Mouse (Mus musculus): Measurements from ENCODE around the gene Ccdc32.

Ccdc32 gene

DNA sequence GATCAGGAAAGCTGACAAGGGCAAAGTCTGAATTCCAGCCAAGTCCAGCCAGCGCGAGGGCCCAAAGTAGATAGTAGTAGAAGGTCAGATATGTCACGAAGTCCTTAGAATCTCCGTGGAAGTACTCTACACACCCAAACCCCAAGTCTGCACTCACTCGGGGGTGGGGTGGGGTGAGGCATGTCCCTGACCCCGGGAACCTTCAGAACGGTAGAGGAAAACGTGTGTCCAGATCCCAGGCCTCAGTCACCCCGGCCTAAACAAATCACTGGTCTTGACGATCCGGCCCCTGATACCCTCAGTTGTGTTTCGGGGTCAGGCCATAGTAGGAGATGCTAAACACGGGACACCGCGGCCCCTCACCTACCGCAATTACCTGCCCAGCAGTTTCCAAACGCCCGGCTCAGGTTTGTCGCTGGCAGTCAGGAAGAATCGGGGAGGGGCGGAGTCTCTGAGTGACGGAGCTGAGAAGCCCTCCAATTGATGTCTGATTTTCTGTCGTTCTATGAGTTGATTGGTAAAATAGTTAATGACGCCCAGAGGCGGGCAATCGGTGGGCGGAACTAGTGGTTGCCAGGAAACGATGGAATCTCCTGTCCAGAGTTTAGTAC lies at the start of gene Ccdc32:
Gene Ccdc32 (minus strand): TSS at position 453 of the 611 bp plus-strand sequence.
- in situ Hi-C loops (cut with MboI, MseI): no loop called here

DNA sequence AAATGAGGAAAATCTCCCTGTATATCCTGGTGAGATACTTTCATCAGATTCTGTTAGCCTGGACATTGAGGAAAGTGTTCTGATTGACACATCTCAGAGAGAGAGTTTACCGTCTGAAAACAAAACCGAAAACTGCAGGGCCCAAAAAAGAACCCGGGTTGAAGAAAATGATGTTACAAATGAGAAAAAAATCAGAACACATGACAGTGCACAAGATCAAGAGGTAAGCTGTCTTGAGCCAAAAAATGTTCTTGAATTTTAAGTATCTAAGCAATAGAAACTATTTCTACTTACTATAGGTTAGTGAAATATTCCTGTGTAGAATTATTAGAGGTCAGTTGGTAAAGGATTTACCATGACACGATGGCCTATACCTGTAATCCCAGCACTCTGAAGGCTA lies 43.2 kb upstream of the Ccdc32 start:
- in situ Hi-C loops (cut with MboI, MseI): no loop called here

DNA sequence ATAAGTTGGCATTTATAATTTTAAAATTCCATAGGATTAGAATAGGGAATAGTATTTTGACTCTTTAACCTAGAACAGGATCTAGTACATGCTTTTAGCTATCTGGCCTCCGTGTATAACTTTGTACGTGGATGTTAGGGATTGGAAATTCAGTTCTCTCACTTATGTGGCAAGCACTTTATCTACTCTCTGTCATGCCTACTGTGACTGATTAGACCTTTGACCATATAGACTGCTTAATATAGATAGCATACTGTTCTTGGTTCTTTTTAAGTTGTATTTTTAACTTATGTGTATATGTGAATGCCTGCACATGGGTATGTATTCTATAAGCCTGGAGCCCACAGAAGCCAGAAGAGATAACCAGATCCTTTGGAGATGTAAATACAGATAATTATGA lies 30.9 kb upstream of the Ccdc32 start:
- in situ Hi-C loops (cut with MboI, MseI): no loop called here

DNA sequence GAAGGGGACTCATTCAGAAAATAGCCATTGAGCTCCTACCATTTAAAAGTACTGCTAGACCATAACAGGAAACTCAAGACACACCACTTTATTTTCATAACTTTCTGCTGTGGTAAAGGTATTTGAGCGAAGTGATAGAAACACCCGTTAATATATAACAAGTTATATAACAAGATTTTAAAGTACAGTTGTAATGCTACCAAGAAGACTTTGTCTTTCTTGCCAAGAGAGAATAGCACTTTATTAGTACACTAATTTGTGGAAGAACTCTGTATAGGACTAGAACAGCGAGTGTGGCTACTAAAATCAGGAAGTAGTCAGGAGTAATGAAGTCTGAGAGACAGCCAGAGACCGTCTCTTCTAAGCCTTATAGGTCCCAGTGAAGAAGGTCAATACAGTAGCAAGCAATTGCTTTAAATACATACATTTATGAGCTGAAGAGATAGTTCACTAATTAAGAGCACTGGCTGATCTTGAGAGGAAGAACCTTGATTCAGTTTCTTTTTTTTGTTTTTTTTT lies 21.0 kb upstream of the Ccdc32 start:
- in situ Hi-C loops (cut with MboI, MseI): no loop called here

DNA sequence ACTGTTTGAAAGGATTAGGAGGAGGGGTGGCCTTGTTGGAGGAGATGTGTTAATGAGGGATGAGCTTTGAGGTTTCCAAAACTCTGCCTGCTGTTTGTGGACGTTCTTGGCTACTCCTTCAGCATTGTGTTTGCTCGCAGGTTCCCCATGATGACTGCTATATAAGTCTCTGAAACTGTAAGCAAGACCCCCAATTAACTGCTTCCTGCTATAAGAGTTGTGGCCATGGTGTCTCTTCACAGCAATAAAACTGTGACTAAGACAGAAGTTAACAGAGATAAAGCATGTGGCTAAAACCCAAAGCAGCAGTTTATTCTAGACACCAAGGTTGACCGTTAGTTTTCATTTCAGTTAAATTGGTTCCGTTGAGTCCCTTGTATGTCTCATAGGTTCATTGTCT lies 18.7 kb upstream of the Ccdc32 start:
- in situ Hi-C loops (cut with MboI, MseI): no loop called here

DNA sequence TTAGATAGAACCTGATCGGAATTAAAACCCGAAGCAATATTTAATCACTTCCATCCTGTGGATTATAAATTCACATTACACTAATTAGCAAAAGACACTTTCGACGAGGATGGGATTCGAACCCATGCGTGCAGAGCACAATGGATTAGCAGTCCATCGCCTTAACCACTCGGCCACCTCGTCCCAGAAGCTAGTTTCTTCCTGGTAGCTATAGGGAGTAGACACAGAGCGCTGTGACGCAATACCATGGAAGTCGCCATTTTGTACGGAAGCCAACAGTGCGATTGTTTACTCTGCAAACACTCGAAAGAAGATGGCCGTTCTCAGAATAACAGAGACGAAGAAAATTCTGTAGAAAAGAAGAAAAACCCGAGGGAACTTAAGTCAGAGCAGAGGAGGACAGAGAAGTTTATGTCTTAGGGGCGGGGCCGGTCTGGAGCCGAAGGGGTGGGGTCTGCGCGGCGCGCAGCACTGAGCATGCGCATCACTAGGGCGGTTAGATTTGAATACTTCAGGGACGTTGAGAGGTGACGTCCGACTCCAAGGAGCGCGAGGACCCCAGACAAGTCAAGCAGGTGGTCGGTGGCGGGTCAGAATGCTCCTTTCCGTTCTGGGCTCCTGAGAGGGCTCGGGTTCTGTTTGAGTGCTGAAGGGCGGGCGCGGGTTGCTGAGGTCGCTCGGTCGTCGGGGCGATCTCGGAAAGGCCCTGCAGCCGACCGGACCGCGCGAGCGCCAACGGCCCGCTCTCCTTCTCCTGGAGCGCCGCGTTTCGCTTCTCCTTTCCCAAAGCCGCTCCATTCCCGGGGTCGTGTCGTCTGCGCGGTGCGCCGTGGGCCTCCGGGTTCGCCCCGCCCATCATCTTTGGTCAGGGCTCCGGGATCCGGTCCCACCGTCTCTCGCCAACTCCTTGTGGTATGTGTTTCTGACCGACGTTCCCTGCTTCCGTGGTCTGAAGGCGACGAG lies 17.7 kb upstream of the Ccdc32 start, which contains the start of gene Knl1:
Gene Knl1 (plus strand): TSS at position 471 of the 963 bp plus-strand sequence.
- in situ Hi-C loops (cut with MboI, MseI): no loop called here

DNA sequence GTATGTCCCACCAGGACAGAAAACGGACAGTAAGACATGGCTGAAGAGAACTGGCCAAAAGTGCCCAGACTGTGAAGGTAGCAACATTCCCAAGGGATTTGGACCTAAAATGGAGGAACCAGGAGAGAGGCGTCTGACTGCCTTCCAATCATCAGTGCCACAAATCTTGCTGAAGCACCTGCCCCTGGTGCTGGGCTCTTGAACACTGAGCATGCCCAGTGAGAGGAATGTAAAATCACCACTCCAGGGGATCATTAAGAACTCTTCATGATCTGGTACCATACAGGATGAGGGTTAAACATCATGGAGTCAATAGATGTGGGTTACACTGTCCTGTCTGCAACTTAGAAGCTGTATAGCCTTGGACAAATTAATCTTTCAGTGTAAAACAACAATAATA lies 16.0 kb upstream of the Ccdc32 start:
- in situ Hi-C loops (cut with MboI, MseI): no loop called here

DNA sequence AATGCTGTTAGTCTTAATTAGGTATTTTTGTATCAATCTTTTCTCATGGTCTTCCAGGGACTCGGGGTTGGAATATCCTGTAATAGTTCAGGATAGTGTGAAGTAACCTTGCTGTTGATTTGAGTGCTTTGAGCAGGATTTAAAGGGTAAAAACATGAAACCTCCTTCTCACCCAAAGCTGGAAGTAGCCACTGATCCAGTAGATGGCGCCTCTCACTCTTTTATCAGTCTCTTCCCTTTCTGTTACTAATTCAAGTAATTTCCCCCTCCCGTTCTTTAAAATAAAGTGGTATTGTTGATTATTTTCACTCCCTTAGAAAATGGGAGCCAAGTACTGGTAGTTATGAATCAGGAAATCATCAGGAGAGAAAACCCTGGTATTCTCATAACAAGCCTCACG lies 11.7 kb upstream of the Ccdc32 start:
- in situ Hi-C loops (cut with MboI, MseI): no loop called here

DNA sequence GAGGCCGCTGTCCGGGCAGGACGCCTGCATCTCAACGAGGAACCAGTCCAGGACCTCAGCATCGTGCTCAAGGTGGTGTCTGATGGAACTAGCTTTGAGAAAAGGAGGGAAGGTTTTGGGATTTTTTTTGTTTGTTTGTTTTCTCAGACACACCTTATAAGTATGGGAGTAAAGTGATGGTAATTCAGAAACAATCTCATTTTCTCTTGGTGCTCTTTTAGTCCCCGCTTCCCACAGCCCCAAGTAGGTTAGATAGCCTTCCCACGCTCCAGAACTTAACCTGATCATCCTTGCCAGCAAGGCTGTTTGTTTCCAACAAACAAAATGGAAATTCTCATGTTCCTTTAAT lies 6.2 kb upstream of the Ccdc32 start:
- in situ Hi-C loops (cut with MboI, MseI): loop anchor here in 1 of 2 experiments (5.0 kb wide), 1 partner anchor 77 kb away; the partner anchor contains the start of gene Rad51

DNA sequence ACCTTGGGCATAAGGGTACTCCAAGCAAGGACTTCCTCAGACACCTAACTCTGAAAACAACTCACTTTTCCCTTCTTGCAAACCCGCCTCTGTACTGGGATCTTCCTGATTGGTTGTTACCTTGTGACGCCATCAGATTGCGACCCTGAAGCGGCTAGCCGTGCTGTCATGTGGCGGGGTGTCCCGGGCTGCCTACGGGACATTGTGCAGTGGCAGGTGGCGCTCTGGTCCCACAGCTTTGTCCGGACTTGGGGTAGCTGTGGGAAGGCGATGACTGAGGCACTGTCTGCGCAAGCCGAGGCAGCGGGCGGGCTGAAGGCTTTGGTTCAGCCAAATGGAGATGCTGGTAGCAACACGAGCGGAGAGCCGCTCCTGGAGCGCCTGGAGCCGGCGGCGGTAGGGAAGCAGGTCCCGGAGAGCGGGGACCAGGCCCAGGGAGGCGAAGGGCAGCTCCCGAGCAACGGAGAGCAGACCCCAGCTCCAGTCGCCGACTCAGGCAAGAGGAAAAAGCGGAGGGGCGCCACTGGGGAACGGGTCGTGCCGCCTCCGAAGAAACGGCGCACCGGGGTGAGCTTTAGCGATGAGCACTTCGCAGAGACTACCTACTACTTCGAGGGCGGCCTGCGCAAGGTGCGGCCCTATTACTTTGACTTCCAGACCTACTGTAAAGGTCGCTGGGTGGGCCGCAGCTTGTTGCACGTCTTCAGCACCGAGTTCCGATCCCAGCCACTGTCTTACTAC lies 5.6 kb upstream of the Ccdc32 start, which contains the start of gene Rpusd2:
Gene Rpusd2 (plus strand): TSS at position 135 of the 741 bp plus-strand sequence.
- in situ Hi-C loops (cut with MboI, MseI): loop anchor here in 1 of 2 experiments (5.0 kb wide), 1 partner anchor 77 kb away; the partner anchor contains the start of gene Rad51

DNA sequence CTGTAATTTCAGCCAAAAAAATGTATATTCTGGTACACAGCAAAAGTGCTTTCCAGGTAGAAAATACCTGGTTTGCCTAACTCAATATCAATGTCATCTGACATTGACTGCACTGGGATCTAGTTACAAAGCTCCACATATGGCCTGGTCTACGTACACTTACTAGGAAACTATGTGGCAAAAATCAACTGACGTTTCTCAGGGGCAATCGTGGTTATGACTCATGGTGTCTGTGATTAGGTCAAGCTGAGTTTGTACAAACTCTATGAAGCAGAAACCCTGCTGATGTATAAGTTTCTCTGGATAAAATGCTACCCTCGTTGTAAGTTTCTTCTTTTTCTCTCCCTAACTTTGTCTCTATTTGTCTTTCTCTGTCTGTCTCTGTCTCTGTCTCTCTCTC lies 3.0 kb upstream of the Ccdc32 start:
- in situ Hi-C loops (cut with MboI, MseI): no loop called here

DNA sequence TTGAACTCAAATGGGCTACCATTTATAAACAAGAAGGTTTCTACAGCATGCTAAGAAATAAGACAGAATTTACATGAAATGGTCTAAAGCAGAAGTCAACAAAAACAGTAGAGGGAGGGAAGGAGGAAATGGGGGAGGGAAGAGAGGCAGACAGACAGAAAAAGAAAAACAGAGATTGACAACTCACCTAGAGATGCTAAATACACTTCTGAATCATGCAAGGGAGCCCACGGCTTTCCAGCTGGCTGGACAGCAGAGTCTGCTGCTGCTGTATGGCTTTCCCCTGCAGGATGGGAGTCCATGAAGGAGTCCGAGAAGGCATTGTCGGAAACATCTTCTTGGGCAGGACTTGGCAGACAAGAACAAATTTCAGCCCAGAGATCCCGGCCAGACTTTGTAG lies 2.2 kb downstream of the Ccdc32 start:
- in situ Hi-C loops (cut with MboI, MseI): no loop called here

DNA sequence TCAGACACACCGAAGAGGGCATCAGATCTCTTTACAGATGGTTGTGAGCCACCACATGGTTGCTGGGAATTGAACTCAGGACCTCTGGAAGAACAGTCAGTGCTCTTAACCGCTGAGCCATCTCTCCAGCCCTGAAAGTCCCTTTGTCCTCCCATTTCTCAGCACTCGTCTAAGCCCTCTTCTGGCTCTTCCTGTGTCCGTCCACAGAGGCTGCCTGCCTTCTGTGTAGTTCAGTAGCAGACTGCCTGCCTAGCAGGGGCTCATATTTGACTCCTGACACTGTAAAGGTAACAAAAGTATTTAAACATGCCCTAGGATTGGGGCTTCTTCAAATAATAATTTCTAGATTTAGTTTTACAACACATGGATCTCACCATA lies 4.0 kb downstream of the Ccdc32 start:
- in situ Hi-C loops (cut with MboI, MseI): no loop called here

DNA sequence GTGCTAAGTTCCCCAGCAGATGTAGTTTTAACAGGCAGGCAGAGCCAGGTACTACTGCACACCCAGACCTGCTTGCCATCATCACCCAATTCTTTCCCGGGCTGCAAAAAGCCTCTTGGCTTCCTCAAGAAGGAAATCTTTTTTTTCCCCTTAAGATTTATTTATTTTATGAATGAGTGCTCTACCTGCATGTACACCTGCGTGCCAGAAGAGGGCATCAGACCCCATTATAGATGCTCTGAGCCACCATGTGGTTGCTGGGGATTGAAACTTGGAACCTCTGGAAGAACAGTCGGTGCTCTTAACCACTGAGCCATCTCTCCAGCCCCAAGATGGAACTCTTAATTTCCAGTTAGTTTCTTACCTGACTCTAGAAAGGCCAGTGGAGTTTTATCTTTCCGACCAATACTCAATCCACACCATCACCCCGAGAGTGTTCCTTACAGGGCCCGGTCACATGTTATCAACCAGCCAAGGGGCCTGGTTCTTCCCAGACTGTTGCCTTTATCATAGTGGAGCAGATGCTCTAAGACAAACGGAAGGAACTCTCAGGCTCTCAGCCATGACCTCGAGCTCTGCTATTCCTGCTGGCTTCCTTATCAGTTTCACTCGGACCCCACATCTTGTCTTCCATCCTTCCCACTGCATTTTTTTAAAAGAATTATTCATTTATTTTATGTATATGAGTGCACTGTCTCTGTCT lies 4.5 kb downstream of the Ccdc32 start:
- in situ Hi-C loops (cut with MboI, MseI): no loop called here

DNA sequence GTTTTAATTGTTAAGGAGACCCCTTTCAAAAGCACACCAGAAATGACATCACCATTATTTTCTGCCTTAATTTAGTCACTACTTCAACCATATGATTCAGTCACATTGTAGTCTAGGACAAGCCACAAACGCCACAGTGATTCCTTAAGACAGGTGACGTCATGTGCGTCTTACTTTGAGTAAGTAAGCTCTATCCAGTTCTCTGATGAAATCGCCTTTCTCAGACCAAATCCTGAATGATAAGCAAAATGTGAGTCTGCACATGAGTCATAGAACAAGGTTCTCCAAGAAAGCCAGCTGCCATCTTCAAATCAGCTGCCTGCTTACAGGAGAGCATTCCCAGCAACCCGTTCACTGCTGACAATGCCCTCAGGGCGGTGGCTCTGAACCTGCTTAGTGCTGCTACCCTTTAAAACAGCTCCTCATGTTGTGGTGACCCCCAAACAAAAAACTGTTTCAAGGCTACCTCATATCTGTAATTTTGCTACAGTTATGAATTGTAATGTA lies 6.0 kb downstream of the Ccdc32 start:
- in situ Hi-C loops (cut with MboI, MseI): no loop called here

DNA sequence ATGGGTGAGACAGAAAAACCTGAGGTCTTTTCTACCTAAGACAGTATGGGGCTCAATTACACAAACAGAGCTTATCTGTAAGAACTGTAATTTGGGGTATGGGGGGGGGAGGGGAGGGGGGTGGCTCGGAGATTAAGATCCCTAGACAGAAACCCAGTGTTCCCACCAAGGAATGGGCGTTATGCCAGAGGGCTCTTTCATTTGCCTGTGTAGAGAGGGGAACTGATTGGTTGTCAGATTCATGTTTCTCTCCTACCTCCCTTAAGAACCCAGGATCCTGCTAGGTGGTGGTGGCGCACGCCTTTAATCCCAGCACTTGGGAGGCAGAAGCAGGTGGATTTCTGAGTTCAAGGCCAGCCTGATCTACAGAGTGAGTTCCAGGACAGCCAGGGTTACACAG lies 9.7 kb downstream of the Ccdc32 start:
- in situ Hi-C loops (cut with MboI, MseI): loop anchor here in 1 of 2 experiments (5.0 kb wide), 1 partner anchor 168 kb away; no protein-coding TSS in a partner anchor

DNA sequence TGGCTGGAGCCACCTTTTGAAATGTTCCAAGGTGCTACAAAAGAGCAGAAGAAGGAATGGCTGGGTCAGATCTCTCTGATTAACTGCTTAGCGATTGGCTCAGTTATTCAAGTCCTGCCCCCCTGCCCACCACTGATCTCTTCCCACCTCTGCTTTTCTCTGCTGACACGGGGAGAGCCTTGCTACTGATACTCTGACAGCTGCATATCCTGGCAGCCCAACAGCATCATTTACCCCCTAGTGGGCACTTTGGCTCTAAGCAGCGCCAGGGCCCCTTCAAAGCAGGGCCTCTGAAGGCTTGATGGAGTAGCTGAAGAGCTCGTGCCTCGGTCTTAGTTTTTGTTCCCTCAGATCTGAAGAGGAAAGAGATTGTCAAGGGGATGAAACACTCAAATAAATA lies 10.1 kb downstream of the Ccdc32 start:
- in situ Hi-C loops (cut with MboI, MseI): loop anchor here in 1 of 2 experiments (5.0 kb wide), 1 partner anchor 168 kb away; no protein-coding TSS in a partner anchor

DNA sequence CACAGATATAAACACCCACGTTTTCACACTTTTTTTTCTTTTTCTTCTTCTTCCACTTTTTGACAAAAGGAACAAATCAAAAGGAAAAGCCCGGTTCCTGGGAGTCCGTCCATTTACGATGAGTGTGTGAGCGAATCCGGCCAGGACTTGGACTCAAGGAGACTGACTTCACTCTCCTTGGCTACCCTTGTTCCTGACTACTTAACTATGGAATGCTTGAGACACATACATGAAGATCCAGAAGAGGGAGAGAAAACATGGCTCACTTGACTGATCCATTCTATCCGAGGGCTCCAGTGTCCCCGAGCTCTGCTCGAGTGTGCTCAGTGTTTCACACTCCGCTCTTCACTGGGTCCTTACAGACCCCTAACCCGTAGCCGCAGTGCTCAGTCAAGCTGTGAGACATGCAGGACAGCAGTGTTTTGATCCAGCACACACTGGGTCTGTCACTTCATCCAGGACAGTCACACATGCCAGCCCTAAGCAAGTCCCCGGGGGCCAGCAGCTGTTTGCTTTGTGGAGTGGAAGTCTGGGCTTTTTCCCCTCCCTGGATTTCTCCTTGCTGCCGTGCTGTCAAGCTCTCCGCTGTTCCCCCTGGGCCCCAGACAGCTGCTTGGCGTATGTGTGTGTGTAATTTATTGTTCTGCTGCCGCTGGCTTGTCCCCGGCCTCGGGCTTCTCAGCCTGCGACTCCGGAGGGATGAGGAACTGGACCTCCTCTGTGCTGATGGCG lies 10.6 kb downstream of the Ccdc32 start:
- in situ Hi-C loops (cut with MboI, MseI): loop anchor here in 1 of 2 experiments (5.0 kb wide), 1 partner anchor 169 kb away; no protein-coding TSS in a partner anchor

DNA sequence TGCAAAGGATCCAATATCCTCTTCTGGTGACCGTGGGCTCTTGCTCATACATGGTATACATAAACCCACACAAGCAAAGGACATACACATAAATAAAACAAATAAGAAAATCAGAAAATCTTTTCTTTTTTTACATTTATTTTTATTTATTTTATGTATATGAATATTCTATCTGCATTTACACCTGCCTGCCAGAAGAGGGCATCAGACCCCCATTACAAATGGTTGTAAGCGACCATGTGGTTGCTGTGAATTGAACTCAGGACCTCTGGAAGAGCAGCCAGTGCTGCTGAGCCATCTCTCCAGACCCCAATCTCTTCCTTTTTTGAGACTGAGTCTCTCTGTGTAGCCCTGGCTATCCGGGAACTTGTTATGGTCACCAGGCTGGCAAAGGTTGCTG lies 11.5 kb downstream of the Ccdc32 start:
- in situ Hi-C loops (cut with MboI, MseI): loop anchor here in 1 of 2 experiments (5.0 kb wide), 1 partner anchor 170 kb away; no protein-coding TSS in a partner anchor

DNA sequence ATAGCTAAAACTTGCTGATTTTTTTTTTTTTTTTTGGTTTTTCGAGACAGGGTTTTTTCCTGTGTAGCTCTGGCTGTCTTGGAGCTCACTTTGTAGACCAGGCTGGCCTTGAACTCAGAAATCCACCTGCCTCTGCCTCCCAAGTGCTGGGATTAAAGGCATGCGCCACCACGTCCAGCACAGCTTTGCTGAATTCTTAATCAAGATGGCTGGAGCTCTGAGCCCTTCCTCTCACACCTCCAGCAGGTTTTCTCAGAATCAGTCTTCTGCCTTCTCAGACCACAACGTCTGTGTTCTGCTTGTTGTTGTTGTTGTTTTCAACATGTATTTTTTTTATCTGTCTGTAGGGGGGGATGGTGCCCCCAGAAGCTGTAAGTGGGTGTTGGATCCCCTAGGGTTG lies 12.9 kb downstream of the Ccdc32 start:
- in situ Hi-C loops (cut with MboI, MseI): loop anchor here in 1 of 2 experiments (5.0 kb wide), 1 partner anchor 171 kb away; no protein-coding TSS in a partner anchor
